Mouse (Mus musculus): ENCODE measurements around the gene Zfp583. TPM values are rescaled to one million over a fixed set of nuclear protein-coding genes. Genes with fewer than 3 reads are reported as not detected.
"Not testable (repeated sequence)": the region's sequence is repeated elsewhere in the genome, so short reads cannot be mapped to it uniquely, and the experiment has no call there.

The Zfp583 gene
- polyA plus RNA-seq, 1 experiment from 2014 or later = 6.7 TPM

DNA sequence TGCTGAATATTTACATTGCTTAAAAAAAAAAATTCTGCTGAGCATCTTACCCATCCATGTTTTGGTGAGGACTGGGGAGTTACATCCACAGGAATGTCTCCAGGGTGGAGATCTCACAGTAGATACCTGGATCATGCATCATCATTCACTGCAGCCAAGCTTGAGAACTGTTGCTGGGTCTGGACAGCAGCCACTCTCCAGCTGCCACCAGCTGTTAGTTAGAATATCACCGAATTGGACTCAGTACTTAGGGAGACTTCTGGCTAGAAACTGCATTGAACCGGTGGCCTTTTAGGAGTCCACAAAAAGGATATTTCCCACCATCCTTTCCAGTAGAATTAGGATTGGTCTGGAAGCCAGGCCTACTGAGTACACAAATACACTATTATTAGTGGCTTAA, 27.0 kb upstream of the Zfp583 start:
- no peak for DNase-seq (ENCODE audit: low spot score)
- H3K4me3 ChIP-seq = no peak overlapping the region
- peaks cover 11% of the 10 kb centered on the region for H3K36me3 ChIP-seq
- H3K27me3 ChIP-seq (ENCODE audit: low read depth, poor library complexity, severe bottlenecking) = no peaks in the 10 kb centered on the region
- 72% methylated on average over 2 of the region's 2 CpGs for WGBS
- H3K4me1 ChIP-seq = 0 out of 2 replicates have a peak, but pooled peaks cover 5% of the 10 kb centered on the region
- H3K27ac ChIP-seq = no peak overlapping the region
- no peaks in the 10 kb centered on the region for H3K9me3 ChIP-seq (replicated peaks)

DNA sequence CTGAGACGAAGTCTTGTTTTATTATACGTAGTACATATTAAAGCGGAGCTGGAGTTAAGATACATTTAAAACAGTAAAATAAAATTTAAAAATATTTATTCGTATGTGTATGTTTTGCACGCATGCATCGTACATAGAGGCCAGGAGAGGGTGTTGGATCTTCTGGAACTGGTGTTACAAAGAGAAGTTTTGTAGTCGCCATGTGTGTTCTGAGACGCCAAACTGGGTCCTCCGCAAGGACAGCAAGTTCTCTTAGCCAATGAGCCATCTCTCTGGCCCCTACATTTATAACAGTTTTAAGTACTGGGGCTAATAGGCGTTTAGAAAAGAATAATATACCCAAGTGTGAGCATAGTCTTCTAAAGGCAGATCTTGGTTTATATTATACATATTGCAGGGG, 13.0 kb upstream of the Zfp583 start:
- DNase-seq (ENCODE audit: low spot score) = no peak
- Histone ChIP-seq H3K9me3 (replicated peaks) (no peaks in the 10 kb centered on the region), H3K36me3 (no peaks in the 10 kb centered on the region), H3K4me3 (peak overlapping the region; percentile 66), H3K27me3 (ENCODE audit: low read depth, poor library complexity, severe bottlenecking) (no peaks in the 10 kb centered on the region), H3K4me1 (no peaks in the 10 kb centered on the region), H3K27ac (peak overlapping the region; percentile 89; the same call in 1 of the 2 replicates)
- 38% methylated on average over 10 of the region's 10 CpGs for WGBS

DNA sequence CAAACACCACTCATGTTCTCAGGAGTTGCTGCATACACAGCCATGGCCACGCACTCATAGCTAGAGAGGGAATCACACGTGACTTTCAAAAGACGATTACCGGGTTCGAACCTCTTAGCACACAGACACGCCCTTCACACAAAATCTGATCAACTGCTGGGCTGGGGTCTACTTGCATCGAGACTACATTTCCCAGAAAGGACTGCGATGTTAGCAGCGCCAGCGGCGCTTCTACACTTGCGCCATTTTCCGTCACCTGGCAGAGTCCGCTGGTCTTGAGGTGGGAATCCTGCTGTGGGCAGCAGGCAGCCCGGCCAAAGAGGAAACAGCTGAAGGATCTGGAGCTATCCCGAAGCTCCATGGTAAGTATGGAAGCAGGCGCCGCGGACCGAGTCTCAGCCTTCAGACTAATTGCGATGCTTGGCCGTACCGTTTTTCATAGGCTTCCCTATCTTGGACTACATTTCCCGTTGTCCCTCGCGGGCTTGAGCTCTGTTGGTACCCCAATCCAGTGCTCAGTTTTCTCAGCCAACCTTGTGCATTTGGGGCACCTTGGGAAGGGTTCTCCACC, 12.5 kb upstream of the Zfp583 start, which contains the start of gene Gm3854:
Gene Gm3854 (plus strand): TSS at position 259 of the 571 bp plus-strand sequence.
- H3K4me1 ChIP-seq = no peaks in the 10 kb centered on the region
- H3K9me3 ChIP-seq (replicated peaks) = no peaks in the 10 kb centered on the region
- peak within 1 kb of the TSS; percentile 89 for H3K27ac ChIP-seq
- H3K27me3 ChIP-seq (ENCODE audit: low read depth, poor library complexity, severe bottlenecking) = no peaks in the 10 kb centered on the region
- DNase-seq (ENCODE audit: low spot score) = peak; percentile 81
- peak within 1 kb of the TSS; percentile 66 for H3K4me3 ChIP-seq
- WGBS = under 1% methylated on average over 26 of the region's 26 CpGs
- no peaks in the 10 kb centered on the region for H3K36me3 ChIP-seq

DNA sequence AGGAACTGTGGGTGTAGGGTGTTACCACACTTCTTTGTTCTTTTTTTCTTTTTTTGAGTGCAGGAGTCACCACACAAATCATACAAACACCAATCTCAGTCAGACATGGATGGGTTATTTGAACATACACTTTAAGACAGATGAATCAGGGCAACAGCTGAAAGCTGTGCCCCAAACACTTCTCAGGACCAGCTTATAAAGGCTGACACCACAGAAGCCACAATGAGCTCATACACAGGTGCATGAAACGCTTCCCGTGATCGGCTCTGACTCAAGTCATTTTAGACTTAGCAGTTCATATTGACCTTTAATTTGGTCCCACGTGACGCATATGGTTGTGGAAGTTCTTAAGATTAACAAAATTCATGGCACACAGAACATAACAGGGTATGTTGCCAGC, 8.8 kb upstream of the Zfp583 start:
- 82% methylated on average over 5 of the region's 5 CpGs for WGBS
- Histone ChIP-seq H3K4me1 (no peaks in the 10 kb centered on the region), H3K27ac (no peak overlapping the region), H3K4me3 (no peak overlapping the region), H3K9me3 (replicated peaks) (no peaks in the 10 kb centered on the region), H3K36me3 (no peaks in the 10 kb centered on the region), H3K27me3 (ENCODE audit: low read depth, poor library complexity, severe bottlenecking) (no peaks in the 10 kb centered on the region)
- no peak for DNase-seq (ENCODE audit: low spot score)

DNA sequence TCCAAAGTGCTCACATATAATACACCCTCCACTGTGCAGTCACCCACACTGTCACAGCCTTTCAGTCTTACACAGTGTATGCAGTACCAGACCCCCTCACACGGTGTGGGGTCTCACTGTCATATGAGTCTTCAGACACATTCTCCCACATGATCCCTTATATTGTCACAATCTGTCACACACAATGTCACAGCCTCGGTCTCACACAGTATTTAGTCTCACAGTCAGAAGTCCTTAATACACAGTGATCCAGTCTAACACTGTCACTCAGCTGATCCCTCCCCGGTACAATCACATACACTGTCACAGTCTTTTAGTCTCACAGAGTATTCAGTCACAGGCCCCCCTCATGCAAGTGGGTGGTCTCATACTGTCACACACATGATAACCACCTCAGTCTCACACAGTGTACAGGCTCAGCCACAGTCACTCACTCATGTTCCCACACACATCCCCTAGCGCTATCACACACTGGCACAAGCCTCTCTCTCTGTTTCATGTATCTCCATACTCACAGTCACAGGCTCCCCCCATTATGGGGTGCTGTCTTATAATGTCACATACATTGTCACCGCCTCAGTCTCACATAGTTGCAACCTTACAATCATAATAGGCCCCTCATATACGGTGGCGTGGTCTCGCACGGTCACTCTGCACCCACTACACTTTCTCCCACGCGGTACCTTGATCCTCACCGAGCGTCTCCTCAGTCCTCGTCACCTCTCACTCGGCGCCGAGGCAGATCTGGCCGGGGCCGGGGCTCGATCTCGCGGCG, 440 bp downstream of the Zfp583 start:
- no peak for DNase-seq (ENCODE audit: low spot score)
- Histone ChIP-seq H3K27ac (peak overlapping the region; percentile 90), H3K4me3 (peak overlapping the region; percentile 67), H3K9me3 (replicated peaks) (no peaks in the 10 kb centered on the region), H3K27me3 (ENCODE audit: low read depth, poor library complexity, severe bottlenecking) (no peaks in the 10 kb centered on the region), H3K4me1 (peaks cover 10% of the 10 kb centered on the region), H3K36me3 (peaks cover 3% of the 10 kb centered on the region; the same call in 1 of the 2 replicates)
- 20% methylated on average over 23 of the region's 23 CpGs for WGBS

DNA sequence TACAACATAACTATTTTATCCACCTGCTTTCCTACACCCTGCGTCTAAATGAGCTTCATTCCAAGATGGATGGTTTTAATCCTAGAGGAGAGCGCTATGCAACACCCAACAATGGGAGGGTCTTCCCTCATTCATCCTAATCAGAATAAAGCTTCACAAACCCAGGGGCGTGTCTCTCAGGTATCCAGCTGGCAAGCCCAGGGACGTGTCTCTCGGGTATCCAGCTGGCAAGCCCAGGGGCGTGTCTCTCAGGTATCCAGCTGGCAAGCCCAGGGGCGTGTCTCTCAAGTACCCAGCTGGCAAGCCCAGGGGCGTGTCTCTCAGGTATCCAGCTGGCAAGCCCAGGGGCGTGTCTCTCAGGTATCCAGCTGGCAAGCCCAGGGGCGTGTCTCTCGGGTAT, 30.3 kb downstream of the Zfp583 start:
- not testable (repeated sequence) for H3K27ac ChIP-seq; H3K4me3 ChIP-seq; H3K4me1 ChIP-seq; H3K9me3 ChIP-seq (replicated peaks); DNase-seq (ENCODE audit: low spot score); H3K27me3 ChIP-seq (ENCODE audit: low read depth, poor library complexity, severe bottlenecking)
- WGBS = 76% methylated on average over 11 of the region's 11 CpGs
- peaks cover 18% of the 10 kb centered on the region for H3K36me3 ChIP-seq

DNA sequence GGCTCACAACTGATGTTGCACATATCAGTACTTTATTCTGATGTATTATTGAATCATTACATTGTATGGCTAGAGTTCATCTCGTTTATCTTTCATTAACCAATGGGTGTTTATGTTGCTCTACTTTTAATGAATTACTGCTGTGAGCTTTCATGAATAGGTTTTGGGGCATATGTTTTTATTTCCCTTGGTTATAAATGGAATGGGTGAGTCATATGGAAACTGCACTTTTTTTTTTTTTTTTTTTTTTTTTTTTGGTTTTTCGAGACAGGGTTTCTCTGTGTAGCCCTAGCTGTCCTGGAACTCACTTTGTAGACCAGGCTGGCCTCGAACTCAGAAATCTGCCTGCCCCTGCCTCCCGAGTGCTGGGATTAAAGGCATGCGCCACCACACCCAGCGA, 40.0 kb downstream of the Zfp583 start:
- H3K9me3 ChIP-seq (replicated peaks); H3K4me1 ChIP-seq; H3K4me3 ChIP-seq; H3K36me3 ChIP-seq; DNase-seq (ENCODE audit: low spot score); H3K27me3 ChIP-seq (ENCODE audit: low read depth, poor library complexity, severe bottlenecking); H3K27ac ChIP-seq: not testable (repeated sequence)
- 81% methylated on average over 6 of the region's 6 CpGs for WGBS

DNA sequence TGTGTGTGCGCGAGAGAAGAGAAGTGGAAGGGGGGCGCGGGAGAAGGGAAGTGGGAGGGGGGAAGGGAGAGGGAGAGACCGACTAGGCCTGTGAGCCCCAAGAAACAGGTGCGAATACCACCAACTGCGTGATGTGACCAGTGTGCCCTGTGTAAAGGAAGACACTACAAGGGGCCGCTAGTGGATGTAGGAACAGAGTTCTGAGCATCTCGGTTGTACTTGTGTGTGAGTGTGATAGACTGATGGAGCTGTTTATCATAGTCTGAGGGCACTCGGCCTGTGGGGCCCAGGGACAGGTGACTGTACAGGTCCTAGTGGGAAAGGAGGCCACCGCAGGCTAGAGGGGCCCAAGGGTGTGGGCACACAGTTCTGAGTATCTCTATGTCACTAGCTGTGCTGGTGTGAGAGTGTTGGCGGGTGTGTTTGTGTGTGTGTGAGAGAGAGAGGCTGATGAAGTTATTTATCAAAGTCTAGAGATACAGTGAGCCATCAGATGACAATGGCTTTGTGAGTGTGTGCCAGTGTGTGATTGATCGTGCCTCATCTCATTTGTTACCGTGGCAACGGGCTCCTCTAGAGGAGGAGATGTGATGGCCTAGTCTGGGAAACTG, 44.1 kb downstream of the Zfp583 start:
- H3K27ac ChIP-seq = peak overlapping the region; percentile 82
- no peaks in the 10 kb centered on the region for H3K27me3 ChIP-seq (ENCODE audit: low read depth, poor library complexity, severe bottlenecking)
- peaks cover 15% of the 10 kb centered on the region for H3K4me1 ChIP-seq
- no peaks in the 10 kb centered on the region for H3K9me3 ChIP-seq (replicated peaks)
- no peaks in the 10 kb centered on the region for H3K36me3 ChIP-seq
- WGBS = 38% methylated on average over 15 of the region's 15 CpGs
- H3K4me3 ChIP-seq = peak overlapping the region; percentile 65
- peak; percentile 33 for DNase-seq (ENCODE audit: low spot score)

DNA sequence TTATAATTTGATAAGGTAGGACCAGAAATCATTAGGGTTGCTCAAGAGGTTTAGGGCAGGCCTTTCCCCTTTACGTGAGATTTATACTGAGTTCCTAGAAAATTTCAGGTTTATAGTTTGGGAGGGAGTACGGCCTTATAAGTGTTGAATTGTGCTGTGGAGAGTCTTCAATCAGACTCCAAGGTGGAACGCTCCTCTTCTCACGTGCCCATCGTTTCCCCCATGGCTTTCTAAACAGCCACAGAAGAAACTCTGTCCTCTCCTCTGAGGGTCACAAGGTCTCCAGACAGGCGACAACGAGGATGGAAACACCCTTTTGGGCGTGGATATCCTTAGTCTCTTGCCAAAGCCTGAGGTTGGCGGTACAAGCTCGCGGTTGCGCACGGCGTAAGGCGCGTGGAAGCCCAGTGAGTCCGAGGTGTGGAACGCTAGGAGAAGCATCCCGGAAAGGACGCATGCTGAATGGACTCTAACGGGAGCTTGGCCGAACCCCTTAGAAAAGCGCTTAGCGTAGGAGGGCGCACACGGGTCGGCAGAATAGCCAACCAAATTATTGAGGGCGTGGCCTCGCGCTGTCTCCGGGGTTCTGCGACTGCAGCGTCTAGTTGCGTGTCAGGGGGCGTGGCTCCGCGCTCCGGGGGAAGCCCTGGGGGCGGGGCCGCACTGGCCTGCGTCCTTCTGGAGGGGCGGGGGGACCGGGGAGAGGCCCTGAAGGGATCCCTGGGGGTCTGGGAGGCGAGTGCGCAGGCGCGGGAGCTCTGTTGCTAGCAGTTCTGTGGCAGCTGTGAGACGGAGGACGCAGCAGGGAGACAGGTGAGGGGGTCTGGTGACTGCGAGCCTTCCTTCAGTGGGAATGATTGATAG, 45.0 kb downstream of the Zfp583 start, which contains the start of gene Zfp667:
Gene Zfp667 (plus strand): TSS at position 738 of the 864 bp plus-strand sequence.
- peak; percentile 98 for DNase-seq (ENCODE audit: low spot score)
- no peaks in the 10 kb centered on the region for H3K36me3 ChIP-seq
- 4% methylated on average over 50 of the region's 50 CpGs for WGBS
- no peaks in the 10 kb centered on the region for H3K27me3 ChIP-seq (ENCODE audit: low read depth, poor library complexity, severe bottlenecking)
- peak within 1 kb of the TSS; percentile 82 for H3K27ac ChIP-seq
- H3K4me3 ChIP-seq = peak within 1 kb of the TSS; percentile 65
- peaks cover 15% of the 10 kb centered on the region for H3K4me1 ChIP-seq
- H3K9me3 ChIP-seq (replicated peaks) = no peaks in the 10 kb centered on the region

DNA sequence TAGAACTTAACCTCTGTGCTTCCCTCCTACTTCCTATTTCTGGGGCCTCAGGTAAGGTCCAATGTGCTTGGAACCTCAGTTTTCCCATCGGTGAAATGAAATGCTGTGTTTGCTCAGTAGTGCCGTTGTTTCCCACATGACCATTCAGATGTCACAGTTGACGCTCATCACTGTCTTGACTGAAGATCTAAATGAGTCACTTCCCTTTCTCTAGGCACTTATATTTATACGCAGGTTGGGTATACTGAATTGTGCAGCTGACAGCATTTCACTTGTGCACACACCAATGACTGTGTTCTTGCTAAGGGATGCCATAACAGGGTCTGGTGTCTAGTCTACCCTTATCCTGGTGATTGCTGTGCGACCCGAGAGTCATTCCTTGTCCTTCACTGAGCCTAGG, 45.7 kb downstream of the Zfp583 start:
- no peak for DNase-seq (ENCODE audit: low spot score)

DNA sequence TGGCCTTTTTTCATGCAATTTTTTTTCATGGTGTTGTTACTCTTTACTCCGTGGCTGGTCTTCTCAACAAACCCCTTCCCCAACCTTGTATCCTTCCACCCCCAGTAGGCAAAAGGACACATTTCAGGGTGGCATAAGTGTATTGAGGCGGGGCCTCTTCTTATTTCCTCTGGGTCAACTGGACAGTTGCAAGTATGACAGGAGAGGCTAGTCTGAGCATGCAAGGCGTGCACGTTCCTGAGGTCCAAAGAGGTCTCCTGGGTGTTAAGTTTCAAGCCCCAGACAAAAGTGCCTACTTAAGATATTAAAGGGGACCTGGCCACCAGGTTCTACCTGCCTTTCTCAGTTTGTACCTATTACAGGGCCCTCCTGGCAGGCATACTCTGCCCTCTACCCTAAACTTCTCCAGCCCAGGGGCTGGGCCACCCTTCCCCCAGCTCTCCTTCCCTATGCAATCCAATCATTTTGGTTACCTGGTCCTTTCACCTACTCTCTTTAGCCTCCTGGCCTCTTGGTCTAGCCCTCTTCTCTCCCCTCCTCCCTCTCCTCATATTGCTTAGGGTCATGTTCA, 46.6 kb downstream of the Zfp583 start:
- no peaks in the 10 kb centered on the region for H3K9me3 ChIP-seq (replicated peaks)
- H3K36me3 ChIP-seq = no peaks in the 10 kb centered on the region
- 83% methylated on average over 4 of the region's 4 CpGs for WGBS
- no peak for DNase-seq (ENCODE audit: low spot score)
- peaks cover 15% of the 10 kb centered on the region for H3K4me1 ChIP-seq
- H3K4me3 ChIP-seq = no peak overlapping the region
- H3K27me3 ChIP-seq (ENCODE audit: low read depth, poor library complexity, severe bottlenecking) = no peaks in the 10 kb centered on the region
- H3K27ac ChIP-seq = no peak overlapping the region

More for the DNA sequence above, 45.7 kb downstream of the Zfp583 start:
- Histone ChIP-seq H3K9me3 (replicated peaks) (no peaks in the 10 kb centered on the region), H3K4me3 (no peak overlapping the region), H3K27ac (no peak overlapping the region), H3K27me3 (ENCODE audit: low read depth, poor library complexity, severe bottlenecking) (no peaks in the 10 kb centered on the region), H3K4me1 (peaks cover 15% of the 10 kb centered on the region), H3K36me3 (no peaks in the 10 kb centered on the region)
- WGBS = 93% methylated on average over 6 of the region's 6 CpGs

DNA sequence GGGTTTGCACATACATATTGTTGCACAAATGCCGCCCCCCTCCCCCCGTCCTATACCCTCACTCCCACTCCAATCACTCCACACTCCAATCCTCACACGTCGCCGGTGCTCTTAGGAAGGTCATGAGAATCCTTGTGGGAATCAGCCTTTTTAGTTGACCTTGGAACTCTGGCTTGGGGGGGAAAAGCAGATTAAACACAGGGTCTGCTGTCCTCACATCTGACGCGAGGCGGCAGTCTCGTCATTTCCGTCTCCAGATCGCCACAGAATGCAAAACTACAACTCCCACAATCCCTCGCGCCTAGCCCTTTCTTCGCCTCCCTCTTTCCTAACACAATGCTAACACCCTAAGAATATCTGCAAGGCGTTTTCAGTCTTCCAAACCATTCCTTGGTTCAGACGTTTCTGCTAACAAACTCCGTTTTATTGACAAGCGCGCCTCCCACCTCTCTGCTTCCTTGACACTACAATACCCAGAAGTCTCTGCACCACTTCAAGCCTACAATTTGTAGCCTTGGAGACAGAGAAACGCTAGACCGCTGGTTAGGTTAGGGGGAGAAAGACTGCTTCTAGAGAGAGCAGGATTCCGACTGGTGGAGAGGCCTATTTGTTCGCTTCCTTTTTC, 47.5 kb downstream of the Zfp583 start:
- DNase-seq (ENCODE audit: low spot score) = peak; percentile 83
- peaks cover 15% of the 10 kb centered on the region for H3K4me1 ChIP-seq
- H3K4me3 ChIP-seq = peak overlapping the region; percentile 61
- no peaks in the 10 kb centered on the region for H3K9me3 ChIP-seq (replicated peaks)
- no peaks in the 10 kb centered on the region for H3K36me3 ChIP-seq
- peak overlapping the region; percentile 87 for H3K27ac ChIP-seq
- 2% methylated on average over 23 of the region's 23 CpGs for WGBS
- H3K27me3 ChIP-seq (ENCODE audit: low read depth, poor library complexity, severe bottlenecking) = no peaks in the 10 kb centered on the region

All from limb, embryonic 10.5 days (tissue).